24 mouse cellular contexts compared by ENCODE assay signal in the genomic region with DNA sequence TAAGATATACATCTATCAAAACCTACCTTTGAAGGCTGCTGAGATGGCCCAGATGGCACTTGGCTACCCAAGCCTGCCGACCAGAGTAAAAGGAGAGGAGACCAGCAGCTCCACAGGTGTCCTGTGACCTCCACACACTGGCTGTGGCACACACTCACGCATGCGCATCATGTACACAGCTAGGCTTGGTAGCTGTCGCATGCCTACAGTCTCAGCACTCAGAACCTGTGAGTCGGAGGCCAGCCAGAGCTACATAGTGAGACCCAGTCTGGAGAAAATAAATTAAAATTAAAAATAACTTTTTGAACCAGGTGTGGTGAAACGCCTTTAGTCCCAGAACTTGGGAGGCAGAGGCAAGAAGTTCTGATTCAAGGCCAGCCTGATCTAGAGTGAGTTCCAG. TPM values are rescaled to one million over a fixed set of nuclear protein-coding genes. Genes with fewer than 3 reads are reported as not detected.
"Had no signal": no experiment of that assay in that cellular context is flagged by ENCODE, and none has a peak within 500 bp of the region (broad histone marks: within the 10 kb centered on the region; RNA-seq: fewer than 3 reads in every experiment).

No protein-coding gene starts in this region.

- H3K27me3 ChIP-seq: neural tube, embryonic 13.5 days; neural tube, embryonic 15.5 days had no signal

- H3K27ac ChIP-seq: neural tube, embryonic 13.5 days; neural tube, embryonic 15.5 days; stomach, embryonic 15.5 days; stomach, postnatal 0 days had no signal

- H3K36me3 ChIP-seq: neural tube, embryonic 13.5 days; neural tube, embryonic 15.5 days; stomach, embryonic 15.5 days had no signal

- H3K4me2 ChIP-seq: neural tube, embryonic 13.5 days; neural tube, embryonic 15.5 days; stomach, embryonic 15.5 days had no signal

- H3K9me3 ChIP-seq: neural tube, embryonic 13.5 days; neural tube, embryonic 15.5 days; stomach, embryonic 15.5 days had no signal

- DNase-seq: retina, postnatal 1 day; right cerebral cortex, adult 18-20 months; right cerebral cortex, postnatal 14 days; right cerebral cortex, postnatal 25 days; right cerebral cortex, postnatal 4 days; spleen, adult 18-20 months; thymus, adult 18-20 months; thymus, adult 2 months; thymus, postnatal 14 days; thymus, postnatal 25 days; thymus, postnatal 36 days; thymus, postnatal 4 days had no signal

- H3K9ac ChIP-seq: neural tube, embryonic 13.5 days; neural tube, embryonic 15.5 days; stomach, embryonic 15.5 days had no signal

- H3K4me3 ChIP-seq: neural tube, embryonic 13.5 days; neural tube, embryonic 15.5 days; stomach, embryonic 15.5 days had no signal

RNA-seq across cellular contexts. Expression of a gene that starts 26.6 kb away (rescaled TPM):
- total RNA-seq: neutrophil, adult 5-6 weeks had no signal
- polyA plus RNA-seq: neural tube, embryonic 14.5 days; neural tube, embryonic 15.5 days; small intestine, adult 2 months; spleen, adult 2 months; stomach, embryonic 14.5 days; stomach, embryonic 15.5 days; stomach, postnatal 0 days; thymus, postnatal 0 days; urinary bladder, adult 2 months had no signal

RNA-seq across cellular contexts. Expression of a gene that starts 30.7 kb away (rescaled TPM):
- total RNA-seq: neutrophil, adult 5-6 weeks had no signal
- polyA plus RNA-seq: neural tube, embryonic 15.5 days; stomach, embryonic 14.5 days; stomach, embryonic 16.5 days; stomach, postnatal 0 days had no signal
